Mouse (Mus musculus): Measurements from ENCODE around the gene Racgap1. TPM values are rescaled to one million over a fixed set of nuclear protein-coding genes. Genes with fewer than 3 reads are reported as not detected.

Racgap1 gene
- polyA plus RNA-seq, 1 experiment from 2014 or later, result 45.9 TPM

DNA sequence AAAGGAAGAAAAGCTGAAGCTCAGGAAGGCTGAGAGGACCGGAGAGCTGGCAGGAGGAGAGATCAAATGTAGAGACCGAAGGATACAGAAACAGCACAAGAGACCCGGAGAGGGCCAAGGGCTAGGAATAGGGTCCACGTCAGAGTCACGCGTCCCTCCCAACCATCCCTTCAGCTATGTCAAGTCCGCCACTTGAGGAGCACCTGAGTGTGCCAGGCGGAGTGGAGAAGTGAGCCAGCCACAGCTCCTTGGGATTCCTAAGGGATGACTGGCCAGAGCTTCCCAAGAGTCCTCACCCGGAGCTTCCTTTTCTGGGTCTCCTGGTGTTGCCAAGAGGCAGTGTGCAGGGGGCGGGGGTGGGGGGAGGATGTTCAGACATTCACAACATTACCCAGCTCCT is 56.5 kb downstream of the Racgap1 start:
- Histone ChIP-seq H3K4me2 (ENCODE audit: low read depth, low read length) (no peak overlapping the region), H3K9ac (replicated peaks; ENCODE audit: low read depth, low read length) (no peak overlapping the region), H3K4me1 (ENCODE audit: control insufficient read depth, insufficient read depth, low read length) (0 out of 2 replicates have a peak, but pooled peaks cover 4% of the 10 kb centered on the region), H3K4me3 (ENCODE audit: low read depth, low read length) (no peak overlapping the region), H3K36me3 (ENCODE audit: control insufficient read depth, insufficient read depth, low read length) (no peaks in the 10 kb centered on the region), H3K27ac (ENCODE audit: low read depth, low read length) (no peak overlapping the region), H3K27me3 (ENCODE audit: control insufficient read depth, insufficient read depth, low read length) (peaks cover 22% of the 10 kb centered on the region), H3K9me3 (ENCODE audit: control insufficient read depth, low read length) (no peaks in the 10 kb centered on the region)
- no peak for ATAC-seq (ENCODE audit: low read depth)
- WGBS, result 84% methylated on average over 10 of the region's 10 CpGs

DNA sequence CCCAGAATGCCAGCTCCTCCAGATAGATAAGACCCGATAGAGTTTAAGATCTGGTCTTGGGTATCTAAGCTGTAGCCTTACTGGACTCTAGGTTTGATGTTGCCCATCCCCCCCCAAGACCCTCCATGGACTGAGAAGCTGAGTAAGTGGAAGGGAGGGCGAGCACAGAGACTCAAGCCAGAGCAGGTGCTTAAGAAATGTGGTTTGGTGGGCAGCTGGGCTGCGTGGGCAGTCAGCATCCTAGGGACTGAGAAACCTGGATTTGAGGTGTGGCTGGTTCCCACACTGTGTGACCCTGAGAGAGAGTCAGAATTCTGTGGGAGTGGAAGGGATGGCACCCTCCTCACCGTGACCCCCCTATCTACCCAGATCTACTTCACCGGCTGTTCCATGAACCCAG is 58.6 kb downstream of the Racgap1 start:
- Histone ChIP-seq H3K36me3 (ENCODE audit: control insufficient read depth, insufficient read depth, low read length) (no peaks in the 10 kb centered on the region), H3K4me3 (ENCODE audit: low read depth, low read length) (no peak overlapping the region), H3K9me3 (ENCODE audit: control insufficient read depth, low read length) (no peaks in the 10 kb centered on the region), H3K27me3 (ENCODE audit: control insufficient read depth, insufficient read depth, low read length) (peaks cover 36% of the 10 kb centered on the region), H3K9ac (replicated peaks; ENCODE audit: low read depth, low read length) (no peak overlapping the region), H3K4me2 (ENCODE audit: low read depth, low read length) (no peak overlapping the region), H3K27ac (ENCODE audit: low read depth, low read length) (no peak overlapping the region), H3K4me1 (ENCODE audit: control insufficient read depth, insufficient read depth, low read length) (0 out of 2 replicates have a peak, but pooled peaks cover 4% of the 10 kb centered on the region)
- WGBS, result 81% methylated on average over 5 of the region's 5 CpGs
- no peak for ATAC-seq (ENCODE audit: low read depth)

DNA sequence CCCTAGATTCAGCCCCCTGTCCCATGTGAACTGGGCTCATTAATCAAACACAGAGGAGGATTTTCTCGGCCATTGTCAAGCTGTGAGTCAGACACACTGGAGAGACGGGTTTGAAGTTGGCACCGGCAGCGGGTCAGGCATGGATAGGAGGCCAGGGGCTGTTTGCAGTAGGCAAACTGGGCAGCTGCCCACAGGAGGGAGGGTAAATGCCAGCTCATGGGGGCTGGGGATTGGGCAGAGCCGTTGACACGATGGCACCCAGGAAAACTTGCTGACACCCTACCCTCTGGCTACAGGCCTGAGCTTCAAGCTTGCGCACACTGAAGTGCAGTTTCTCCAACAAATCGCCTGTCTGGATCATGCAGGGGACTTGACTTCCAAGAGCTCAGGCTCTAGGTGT is 59.3 kb downstream of the Racgap1 start:
- H3K4me2 ChIP-seq (ENCODE audit: low read depth, low read length), result no peak overlapping the region
- no peaks in the 10 kb centered on the region for H3K9me3 ChIP-seq (ENCODE audit: control insufficient read depth, low read length)
- 0 out of 2 replicates have a peak, but pooled peaks cover 3% of the 10 kb centered on the region for H3K4me1 ChIP-seq (ENCODE audit: control insufficient read depth, insufficient read depth, low read length)
- WGBS, result 59% methylated on average over 8 of the region's 8 CpGs
- ATAC-seq (ENCODE audit: low read depth), result no peak
- H3K36me3 ChIP-seq (ENCODE audit: control insufficient read depth, insufficient read depth, low read length), result no peaks in the 10 kb centered on the region
- no peak overlapping the region for H3K9ac ChIP-seq (replicated peaks; ENCODE audit: low read depth, low read length)
- peaks cover 37% of the 10 kb centered on the region for H3K27me3 ChIP-seq (ENCODE audit: control insufficient read depth, insufficient read depth, low read length)
- H3K27ac ChIP-seq (ENCODE audit: low read depth, low read length), result no peak overlapping the region
- H3K4me3 ChIP-seq (ENCODE audit: low read depth, low read length), result no peak overlapping the region

GRCm38 (mm10) chr15:99590429-99591084 is 60.9 kb downstream of the Racgap1 start, which contains the start of gene Aqp5:
Gene Aqp5, plus strand, starts transcription at chr15:99590782.
- Histone ChIP-seq H3K27me3 (ENCODE audit: control insufficient read depth, insufficient read depth, low read length) (peaks cover 46% of the 10 kb centered on the region), H3K4me3 (ENCODE audit: low read depth, low read length) (peak within 1 kb of the TSS; percentile 38), H3K36me3 (ENCODE audit: control insufficient read depth, insufficient read depth, low read length) (no peaks in the 10 kb centered on the region), H3K9ac (replicated peaks; ENCODE audit: low read depth, low read length) (peak within 1 kb of the TSS; percentile 39; the same call in 1 of the 2 replicates), H3K4me2 (ENCODE audit: low read depth, low read length) (peak within 1 kb of the TSS; percentile 44), H3K4me1 (ENCODE audit: control insufficient read depth, insufficient read depth, low read length) (0 out of 2 replicates have a peak, but pooled peaks cover 2% of the 10 kb centered on the region), H3K27ac (ENCODE audit: low read depth, low read length) (no peak within 1 kb of the TSS), H3K9me3 (ENCODE audit: control insufficient read depth, low read length) (no peaks in the 10 kb centered on the region)
- peak; percentile 82 for ATAC-seq (ENCODE audit: low read depth)
- WGBS, result 1% methylated on average over 45 of the region's 83 CpGs

GRCm38 (mm10) chr15:99589704-99590103 is 61.8 kb downstream of the Racgap1 start:
- Histone ChIP-seq H3K4me3 (ENCODE audit: low read depth, low read length) (no peak overlapping the region), H3K9me3 (ENCODE audit: control insufficient read depth, low read length) (no peaks in the 10 kb centered on the region), H3K36me3 (ENCODE audit: control insufficient read depth, insufficient read depth, low read length) (no peaks in the 10 kb centered on the region), H3K4me2 (ENCODE audit: low read depth, low read length) (no peak overlapping the region), H3K27me3 (ENCODE audit: control insufficient read depth, insufficient read depth, low read length) (peaks cover 45% of the 10 kb centered on the region), H3K9ac (replicated peaks; ENCODE audit: low read depth, low read length) (no peak overlapping the region), H3K27ac (ENCODE audit: low read depth, low read length) (no peak overlapping the region), H3K4me1 (ENCODE audit: control insufficient read depth, insufficient read depth, low read length) (peaks cover 3% of the 10 kb centered on the region; the same call in 1 of the 2 replicates)
- ATAC-seq (ENCODE audit: low read depth), result no peak
- WGBS, result 22% methylated on average over 7 of the region's 7 CpGs

- H3K36me3 ChIP-seq (ENCODE audit: control insufficient read depth, insufficient read depth, low read length), result no peaks in the 10 kb centered on the region
- no peak overlapping the region for H3K9ac ChIP-seq (replicated peaks; ENCODE audit: low read depth, low read length)
- peaks cover 43% of the 10 kb centered on the region for H3K27me3 ChIP-seq (ENCODE audit: control insufficient read depth, insufficient read depth, low read length)
- no peak for ATAC-seq (ENCODE audit: low read depth)
- WGBS, result 4% methylated on average over 9 of the region's 9 CpGs
- H3K4me2 ChIP-seq (ENCODE audit: low read depth, low read length), result no peak overlapping the region
- H3K9me3 ChIP-seq (ENCODE audit: control insufficient read depth, low read length), result no peaks in the 10 kb centered on the region
- no peak overlapping the region for H3K4me3 ChIP-seq (ENCODE audit: low read depth, low read length)
- peaks cover 8% of the 10 kb centered on the region; the same call in 1 of the 2 replicates for H3K4me1 ChIP-seq (ENCODE audit: control insufficient read depth, insufficient read depth, low read length)
- H3K27ac ChIP-seq (ENCODE audit: low read depth, low read length), result no peak overlapping the region
Observed at GRCm38 (mm10) chr15:99589237-99589636, 62.2 kb downstream of the Racgap1 start.

- 93% methylated on average over 3 of the region's 3 CpGs for WGBS
- no peaks in the 10 kb centered on the region for H3K36me3 ChIP-seq (ENCODE audit: control insufficient read depth, insufficient read depth, low read length)
- ATAC-seq (ENCODE audit: low read depth), result no peak
- no peaks in the 10 kb centered on the region for H3K9me3 ChIP-seq (ENCODE audit: control insufficient read depth, low read length)
- H3K4me1 ChIP-seq (ENCODE audit: control insufficient read depth, insufficient read depth, low read length), result peaks cover 12% of the 10 kb centered on the region; the same call in 1 of the 2 replicates
- H3K27me3 ChIP-seq (ENCODE audit: control insufficient read depth, insufficient read depth, low read length), result peaks cover 46% of the 10 kb centered on the region
- no peak overlapping the region for H3K4me3 ChIP-seq (ENCODE audit: low read depth, low read length)
- H3K9ac ChIP-seq (replicated peaks; ENCODE audit: low read depth, low read length), result no peak overlapping the region
- H3K27ac ChIP-seq (ENCODE audit: low read depth, low read length), result no peak overlapping the region
- no peak overlapping the region for H3K4me2 ChIP-seq (ENCODE audit: low read depth, low read length)
Observed at GRCm38 (mm10) chr15:99586525-99586924, 64.9 kb downstream of the Racgap1 start.

- Histone ChIP-seq H3K27ac (ENCODE audit: low read depth, low read length) (no peak overlapping the region), H3K4me3 (ENCODE audit: low read depth, low read length) (no peak overlapping the region), H3K36me3 (ENCODE audit: control insufficient read depth, insufficient read depth, low read length) (no peaks in the 10 kb centered on the region), H3K4me1 (ENCODE audit: control insufficient read depth, insufficient read depth, low read length) (peaks cover 12% of the 10 kb centered on the region; the same call in 1 of the 2 replicates), H3K27me3 (ENCODE audit: control insufficient read depth, insufficient read depth, low read length) (peaks cover 47% of the 10 kb centered on the region), H3K4me2 (ENCODE audit: low read depth, low read length) (no peak overlapping the region), H3K9ac (replicated peaks; ENCODE audit: low read depth, low read length) (no peak overlapping the region), H3K9me3 (ENCODE audit: control insufficient read depth, low read length) (no peaks in the 10 kb centered on the region)
- no peak for ATAC-seq (ENCODE audit: low read depth)
- WGBS, result 78% methylated on average over 6 of the region's 6 CpGs
Observed at GRCm38 (mm10) chr15:99585741-99586140, 65.7 kb downstream of the Racgap1 start.

GRCm38 (mm10) chr15:99584407-99585202 is 66.9 kb downstream of the Racgap1 start:
- Histone ChIP-seq H3K36me3 (ENCODE audit: control insufficient read depth, insufficient read depth, low read length) (no peaks in the 10 kb centered on the region), H3K4me1 (ENCODE audit: control insufficient read depth, insufficient read depth, low read length) (peaks cover 10% of the 10 kb centered on the region; the same call in 1 of the 2 replicates), H3K4me3 (ENCODE audit: low read depth, low read length) (no peak overlapping the region), H3K27ac (ENCODE audit: low read depth, low read length) (no peak overlapping the region), H3K9ac (replicated peaks; ENCODE audit: low read depth, low read length) (no peak overlapping the region), H3K9me3 (ENCODE audit: control insufficient read depth, low read length) (no peaks in the 10 kb centered on the region), H3K27me3 (ENCODE audit: control insufficient read depth, insufficient read depth, low read length) (peaks cover 37% of the 10 kb centered on the region), H3K4me2 (ENCODE audit: low read depth, low read length) (peak overlapping the region; percentile 43; the same call in 1 of the 2 replicates)
- 0 out of 2 replicates have a peak, but pooled peaks have one; percentile 7 for ATAC-seq (ENCODE audit: low read depth)
- WGBS, result 1% methylated on average over 24 of the region's 24 CpGs

All from neural tube, embryonic 14.5 days (tissue).